Mouse (Mus musculus) kidney, postnatal 25 days (tissue): ENCODE results near the gene Ubox5.
A peak's percentile ranks its signal among the peaks of the same experiment; 100 is the strongest.
"Not testable (repeated sequence)": the region's sequence is repeated elsewhere in the genome, so short reads cannot be mapped to it uniquely, and the experiment has no call there.

Experiments
- DNase-seq, 2 experiments: peaks; one replicate each; pipeline ENCODE4 v3.0.0; 2021; ENCODE audit warnings: mixed read lengths in 2 of 2

Gene Ubox5

DNA sequence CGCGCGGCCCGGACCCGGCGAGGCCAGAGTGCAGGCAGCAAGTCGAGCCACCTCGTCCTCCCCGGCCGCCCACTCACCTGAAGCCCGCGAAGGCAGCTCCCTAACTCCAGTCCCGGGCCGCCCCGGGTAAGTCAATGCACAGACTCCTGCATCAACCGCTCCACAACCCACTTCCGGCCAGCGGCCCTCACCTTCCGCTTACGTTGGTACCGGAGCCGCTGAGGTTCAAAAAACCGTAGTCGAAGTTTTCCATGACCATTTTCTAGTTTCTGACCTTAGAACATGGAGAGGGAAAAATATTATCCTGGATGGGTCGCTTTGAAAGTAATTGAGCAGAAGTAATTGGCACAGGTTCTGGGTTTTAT, at the start of gene Ubox5, which contains the start of gene Fastkd5:
Gene Ubox5, minus strand, starts transcription at position 200 of the 365 bp plus-strand sequence.
Gene Fastkd5, minus strand, starts transcription at position 189 of the 365 bp plus-strand sequence.
- DNase-seq, result peak; percentile 94 to 97

- no peak for DNase-seq
These were observed 49.3 kb upstream of the Ubox5 start for GRCm38 (mm10) chr2:130679154-130679553.

DNA sequence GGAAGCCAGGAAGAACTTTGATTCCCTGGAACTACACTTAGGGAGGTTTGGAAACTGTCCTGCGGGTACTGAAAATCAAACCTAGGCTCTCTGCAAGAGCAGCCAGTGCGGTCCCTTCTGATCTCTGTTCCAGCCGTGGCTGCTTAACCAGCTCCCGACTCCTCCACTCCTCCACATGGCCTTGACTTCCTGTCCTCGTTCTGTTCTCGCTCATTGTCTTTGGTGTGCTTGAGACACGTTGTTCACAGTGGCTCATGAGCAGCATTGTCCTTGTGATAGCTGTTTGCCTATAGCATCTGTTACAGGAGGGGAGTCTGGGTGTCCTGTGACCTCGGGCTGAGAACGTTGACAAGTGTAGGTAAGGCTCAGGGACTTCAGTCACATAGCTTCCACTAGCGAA, 47.4 kb upstream of the Ubox5 start:
- DNase-seq, result no peak

DNA sequence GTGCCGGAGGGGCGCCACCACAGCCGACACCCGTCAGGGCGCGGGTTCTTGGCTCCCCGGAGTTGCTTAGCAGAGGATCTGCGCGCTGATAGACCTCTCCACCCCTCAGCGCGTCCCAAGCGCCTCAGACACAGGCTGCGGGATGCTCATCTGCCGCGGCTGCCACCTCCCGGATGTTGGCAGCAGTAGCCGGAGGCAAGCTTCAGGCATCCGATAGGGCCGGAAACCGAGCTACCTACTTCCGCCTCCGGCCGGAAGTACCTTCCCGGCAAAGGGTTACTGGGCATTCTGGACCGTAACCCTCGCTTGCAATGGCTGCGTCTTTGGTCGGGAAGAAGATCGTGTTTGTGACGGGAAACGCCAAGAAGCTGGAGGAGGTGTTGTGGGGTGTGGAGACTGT, 37.7 kb upstream of the Ubox5 start, which contains the start of gene Itpa:
Gene Itpa, plus strand, starts transcription at position 52 of the 400 bp plus-strand sequence.
- DNase-seq, result peak; percentile 87 to 95

- peak; percentile 94 to 96 for DNase-seq
These were observed 34.4 kb upstream of the Ubox5 start, which contains the start of gene Ddrgk1 for GRCm38 (mm10) chr2:130664102-130664701. TSS of gene Ddrgk1 (minus strand) at chr2:130664659.

- DNase-seq, result no peak
These were observed 33.5 kb upstream of the Ubox5 start for GRCm38 (mm10) chr2:130663342-130663741.

- DNase-seq, result no peak
These were observed 28.7 kb upstream of the Ubox5 start for GRCm38 (mm10) chr2:130658530-130658929.

DNA sequence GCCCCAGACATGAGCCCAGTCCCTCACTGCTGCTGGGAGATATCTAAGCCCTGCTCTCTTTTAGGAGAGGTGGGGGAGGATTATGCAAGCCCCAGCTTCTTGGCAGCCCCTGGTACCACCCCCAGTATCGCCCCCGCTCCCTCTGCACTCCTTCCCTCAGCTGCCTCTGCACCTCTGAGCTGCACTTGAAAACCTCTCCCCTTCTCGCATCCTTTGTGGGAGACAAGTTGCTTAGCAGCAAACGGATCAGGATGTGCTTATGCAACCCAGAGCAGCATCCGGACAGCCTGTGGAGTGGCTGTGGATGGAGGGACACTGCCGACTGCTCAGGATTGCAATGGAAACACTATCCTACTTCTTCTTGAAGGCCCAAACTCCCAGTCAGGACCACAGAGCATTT, 27.7 kb upstream of the Ubox5 start:
- DNase-seq, result no peak

DNA sequence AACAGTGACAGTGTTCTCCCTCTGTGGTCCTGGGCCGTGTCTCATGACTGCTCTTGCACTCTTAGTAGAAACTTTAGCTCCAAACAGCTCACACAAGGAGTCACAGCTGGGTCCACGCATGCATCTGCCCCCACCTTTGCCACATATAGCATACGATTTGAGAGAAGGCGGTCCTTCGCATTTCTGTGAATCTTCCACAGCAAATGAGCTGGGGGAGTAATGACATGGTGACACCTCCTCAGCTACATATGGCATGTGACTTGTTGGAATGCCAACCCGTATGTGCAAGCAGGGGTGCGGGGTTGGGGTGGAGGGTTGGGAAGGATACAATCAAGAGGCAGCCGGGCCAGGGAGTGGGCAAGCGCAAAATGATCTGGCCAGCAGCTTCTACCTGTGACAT, 26.7 kb upstream of the Ubox5 start:
- DNase-seq, result no peak

DNA sequence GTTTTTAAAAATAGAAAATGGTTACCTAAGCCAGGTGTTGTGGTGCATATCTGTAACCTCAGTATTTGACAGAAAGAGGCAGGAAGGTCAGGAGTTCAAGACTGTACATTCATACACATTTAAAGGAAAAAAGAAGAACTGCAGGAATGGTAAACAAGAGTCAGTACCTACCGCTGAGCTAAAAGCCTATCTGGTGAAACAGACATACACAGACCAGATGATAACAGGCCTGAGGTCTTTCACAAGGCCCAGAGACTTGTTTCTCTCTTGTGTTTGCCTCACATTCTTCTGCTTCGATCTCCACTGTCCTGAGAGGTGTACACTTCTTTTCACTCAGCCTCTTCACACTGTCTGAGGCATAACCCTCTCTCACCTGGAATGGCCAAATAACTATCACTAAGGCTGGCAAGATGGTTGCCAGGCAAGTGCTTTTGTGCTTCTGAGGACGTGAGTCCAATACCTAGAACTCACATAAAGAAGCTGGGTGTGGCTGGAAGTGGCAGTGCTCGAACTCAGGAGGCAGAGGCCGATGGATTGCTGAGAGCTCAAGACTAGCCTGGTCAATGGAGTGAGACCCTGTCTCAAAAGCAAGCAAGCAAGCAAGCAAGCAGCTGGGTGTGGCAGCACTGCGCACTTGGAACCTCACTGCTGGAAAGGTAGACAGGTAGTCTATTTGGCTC, 26.0 kb upstream of the Ubox5 start:
- no peak for DNase-seq

DNA sequence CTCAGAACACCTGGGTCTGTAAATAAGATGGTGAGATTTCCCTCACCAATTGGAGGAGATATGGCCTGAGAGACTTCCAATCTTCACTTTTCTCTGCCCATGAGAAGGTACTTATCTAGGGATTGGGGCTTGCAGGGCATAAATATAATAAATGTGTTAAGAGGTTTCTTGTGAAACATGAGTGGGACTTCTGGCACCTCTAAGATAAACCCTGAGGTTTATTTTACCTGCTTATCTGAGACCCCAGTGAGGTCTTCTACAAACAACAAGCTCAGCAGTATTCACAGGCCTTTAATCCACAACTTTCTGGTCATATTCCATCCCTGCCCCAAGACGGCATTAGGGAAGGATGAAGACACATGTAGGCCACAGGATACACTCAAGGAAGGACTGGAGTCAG, 23.9 kb upstream of the Ubox5 start:
- no peak for DNase-seq

GRCm38 (mm10) chr2:130653303-130653702, 23.5 kb upstream of the Ubox5 start:
- DNase-seq, result no peak

GRCm38 (mm10) chr2:130649028-130649427, 19.2 kb upstream of the Ubox5 start:
- not testable (repeated sequence) for DNase-seq

DNA sequence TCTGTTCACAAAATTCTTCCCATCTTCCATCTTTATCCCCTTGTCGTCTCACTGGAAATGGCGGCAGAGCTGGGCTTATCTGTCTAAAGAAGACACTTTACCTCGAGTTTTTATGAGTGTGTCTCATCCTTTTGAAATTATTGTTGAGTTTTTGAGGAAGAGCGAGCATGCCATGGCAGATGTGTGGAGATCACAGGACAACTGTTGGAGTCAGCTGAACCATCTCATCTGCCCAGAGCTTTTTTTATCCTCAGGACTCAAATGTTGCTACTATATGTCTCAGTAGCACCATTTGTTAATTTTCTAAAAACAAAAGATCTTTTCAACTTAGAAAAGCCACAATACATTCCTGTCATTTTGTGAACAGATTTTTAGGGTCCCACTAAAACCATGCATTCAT, 15.4 kb upstream of the Ubox5 start:
- no peak for DNase-seq

- DNase-seq, result peak; percentile 93 to 97
These were observed 13.0 kb upstream of the Ubox5 start, which contains the start of gene Lzts3 for GRCm38 (mm10) chr2:130642684-130643369. TSS of gene Lzts3 (minus strand) at chr2:130642803.

DNA sequence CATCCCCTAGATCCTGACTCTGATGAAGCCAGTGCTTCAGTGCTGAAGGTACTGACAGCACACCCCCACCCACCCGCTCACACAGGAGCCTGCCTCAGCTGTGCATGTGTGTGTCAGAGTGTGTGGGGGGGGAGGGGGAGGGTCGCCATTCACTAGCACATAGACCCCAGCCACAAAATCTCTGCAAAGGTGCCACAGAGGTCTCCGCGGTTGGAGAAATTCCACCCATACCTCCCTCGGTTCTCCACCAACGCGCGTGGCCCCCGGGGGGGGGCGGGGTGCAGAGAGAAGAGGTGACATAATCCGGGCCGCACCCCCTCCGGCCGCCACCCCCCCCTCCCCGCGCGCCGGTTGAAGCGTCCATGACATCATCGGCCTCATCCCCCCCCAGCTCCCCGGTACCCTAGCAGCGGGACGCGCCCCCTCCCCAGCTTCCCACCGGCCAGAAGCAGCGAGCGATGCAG, 12.4 kb upstream of the Ubox5 start:
- peak in 1 of 2 experiments; percentile 59 for DNase-seq

DNA sequence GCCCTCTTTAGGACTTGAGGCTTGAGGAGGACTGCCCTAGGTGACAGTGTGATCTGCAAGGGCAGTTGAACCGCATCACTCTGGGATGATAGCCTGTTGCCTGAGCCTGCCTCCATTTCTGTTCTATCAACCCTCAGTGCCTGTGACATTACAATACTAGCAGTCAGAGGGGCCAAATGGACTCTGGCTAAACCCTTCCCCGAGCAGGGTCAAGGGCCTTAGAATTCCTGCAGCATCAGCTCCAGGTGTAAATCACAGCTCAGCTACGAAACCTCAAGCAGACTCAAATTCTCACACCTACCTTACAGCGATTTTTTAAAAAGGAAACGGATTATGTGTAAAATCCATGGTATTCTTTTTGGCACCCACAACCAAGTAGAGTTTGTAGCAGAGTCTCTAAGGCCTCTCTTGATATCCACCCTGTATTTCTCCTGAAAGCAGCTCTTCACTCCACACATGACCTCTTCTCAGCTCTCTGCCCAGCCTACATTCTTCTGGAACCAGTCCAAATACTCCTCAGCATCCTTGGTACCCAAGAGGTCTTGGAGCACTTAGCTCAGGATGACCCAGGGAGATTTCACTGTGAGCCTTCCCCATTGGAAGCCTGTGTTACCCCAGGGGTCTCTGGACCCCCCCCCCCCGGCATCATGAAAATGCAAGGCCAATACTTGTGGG, 11.7 kb upstream of the Ubox5 start:
- peak; percentile 33 to 72 for DNase-seq

DNA sequence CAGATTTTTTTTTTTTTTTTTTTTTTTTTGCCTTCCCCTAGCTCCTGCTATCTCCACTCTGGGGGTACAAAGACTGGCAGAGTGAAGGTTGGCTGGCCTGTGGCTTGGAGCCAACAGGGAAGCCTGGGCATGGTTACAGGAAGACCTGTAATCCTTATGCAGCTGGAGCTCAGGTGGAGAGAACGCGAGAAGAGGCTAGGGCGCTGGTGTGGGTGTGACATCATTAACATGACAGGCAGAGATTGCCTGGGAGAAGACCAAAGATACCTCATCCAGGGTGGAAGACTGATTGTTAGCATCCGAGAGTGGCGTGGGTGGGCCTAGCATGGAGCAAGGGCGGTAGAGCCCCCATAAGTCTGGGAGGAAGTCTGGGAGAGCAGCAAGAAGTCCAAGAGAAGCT, 9.4 kb upstream of the Ubox5 start:
- DNase-seq, result peak; percentile 59 to 80

DNA sequence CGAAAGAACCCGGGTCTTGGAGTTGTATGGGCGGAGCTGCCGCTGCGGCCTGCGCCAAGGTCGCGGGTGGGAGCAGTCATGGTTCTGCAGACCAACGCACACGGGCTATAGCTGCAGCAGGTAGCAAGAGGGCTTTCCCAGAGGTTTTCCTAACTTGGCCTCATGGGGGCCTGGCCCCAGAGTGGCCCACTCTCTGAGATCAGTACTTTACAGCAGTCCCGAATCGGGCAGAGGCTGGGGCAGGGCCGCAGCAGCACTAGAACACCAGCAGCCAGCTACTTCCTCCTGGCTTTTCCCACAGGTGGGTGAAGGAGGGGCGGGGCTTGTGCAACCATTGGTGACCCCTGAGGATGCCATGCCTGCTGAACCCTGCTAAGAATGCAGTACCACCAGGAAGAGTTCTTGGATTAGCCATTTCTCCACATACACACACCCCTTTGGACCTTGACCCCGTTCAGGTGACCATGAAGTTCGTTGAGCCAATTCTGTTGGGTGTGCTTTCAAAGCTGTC, 8.3 kb upstream of the Ubox5 start:
- DNase-seq, result peak; percentile 93 to 97

DNA sequence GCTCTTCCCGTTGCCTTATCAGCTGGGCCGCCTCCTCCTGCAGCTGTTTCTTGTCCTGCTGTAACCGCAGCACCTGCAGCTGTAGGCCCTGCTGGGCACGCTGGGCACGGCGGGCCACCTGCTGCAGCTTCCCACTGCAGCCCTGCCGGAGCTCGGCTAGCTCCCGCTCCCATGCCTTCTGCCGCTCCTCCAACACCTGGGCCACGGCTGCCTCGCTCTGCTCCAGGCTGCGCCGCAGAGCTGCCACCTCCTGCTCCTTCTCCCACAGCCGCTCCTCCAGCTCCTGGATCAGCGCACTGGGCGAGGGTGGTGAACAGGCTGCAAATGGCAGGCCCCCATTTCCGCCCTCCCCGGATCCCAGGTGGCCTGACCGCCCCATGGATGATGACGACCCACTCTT, 6.0 kb upstream of the Ubox5 start:
- peak in 1 of 2 experiments; percentile 52 for DNase-seq

GRCm38 (mm10) chr2:130634739-130635411, 5.0 kb upstream of the Ubox5 start:
- peak in 1 of 2 experiments; percentile 46 for DNase-seq
